Mouse (Mus musculus) heart, embryonic 11.5 days (tissue): ENCODE measurements around the gene Arhgef18. TPM values are rescaled to one million over a fixed set of nuclear protein-coding genes. Genes with fewer than 3 reads are reported as not detected.

Experiments used
- ATAC-seq: fragments of 200-750 bp; cut with Nextera tagmentation; replicated peaks from 2 replicates; pipeline ENCODE4 v1.8.0; 2017; ENCODE audit warnings: moderate library complexity; ENCODE audit not compliant: insufficient number of reproducible peaks, low FRiP score, low TSS enrichment
- H3K27ac ChIP-seq: fragments of 300-500 bp; sonication (generic); 2 replicates; pipeline ENCODE4 v1.5.1; 2014; ENCODE audit warnings: mild to moderate bottlenecking, low read depth, low read length
- H3K27me3 ChIP-seq: fragments of 300-500 bp; sonication (generic); 2 replicates; pipeline ENCODE4 v1.6.1; 2014; ENCODE audit warnings: mild to moderate bottlenecking, low read length, mixed read lengths; ENCODE audit not compliant: control insufficient read depth, insufficient read depth
- H3K36me3 ChIP-seq: fragments of 300-500 bp; sonication (generic); 2 replicates; pipeline ENCODE4 v1.6.1; 2014; ENCODE audit warnings: mild to moderate bottlenecking, low read length, moderate library complexity, mixed read lengths; ENCODE audit not compliant: control insufficient read depth, insufficient read depth
- H3K4me1 ChIP-seq: fragments of 300-500 bp; sonication (generic); 2 replicates; pipeline ENCODE4 v1.6.1; 2014; ENCODE audit warnings: low read length; ENCODE audit not compliant: control insufficient read depth, insufficient read depth
- H3K4me2 ChIP-seq: fragments of 300-500 bp; sonication (generic); 2 replicates; pipeline ENCODE4 v1.6.1; 2014; ENCODE audit warnings: mild to moderate bottlenecking, moderate library complexity
- H3K4me3 ChIP-seq: fragments of 300-500 bp; sonication (generic); 2 replicates; pipeline ENCODE4 v1.5.1; 2014; ENCODE audit warnings: low read depth, low read length
- H3K9ac ChIP-seq: fragments of 300-500 bp; sonication (generic); 2 replicates; pipeline ENCODE4 v1.6.1; 2014; ENCODE audit warnings: mild to moderate bottlenecking, low read depth, low read length, moderate library complexity
- H3K9me3 ChIP-seq: fragments of 300-500 bp; sonication (generic); replicated peaks from 2 replicates; pipeline ENCODE4 v1.6.1; 2016; ENCODE audit warnings: low read length; ENCODE audit not compliant: control insufficient read depth
- WGBS: fragments of 180-500 bp; shearing (Covaris S2); extraction: QIAGEN DNeasy Blood & Tissue Kit; methylation state at CpG from one replicate; pipeline ENCODE4 v1.1.7; 2014; ENCODE audit not compliant: insufficient replicate concordance; 5-methylcytosine and 5-hydroxymethylcytosine counted together
- polyA plus RNA-seq: library from polyadenylated mRNA; unstranded; fragments of >200 nt; fragmentation: Nextera tagmentation; extraction: Ambion mirVana; gene quantifications from 2 replicates; pipeline ENCODE4 v1.2.1, GENCODE M21; 2014

The Arhgef18 gene
- polyA plus RNA-seq, 1 experiment from 2014 or later = 5.3 TPM

DNA sequence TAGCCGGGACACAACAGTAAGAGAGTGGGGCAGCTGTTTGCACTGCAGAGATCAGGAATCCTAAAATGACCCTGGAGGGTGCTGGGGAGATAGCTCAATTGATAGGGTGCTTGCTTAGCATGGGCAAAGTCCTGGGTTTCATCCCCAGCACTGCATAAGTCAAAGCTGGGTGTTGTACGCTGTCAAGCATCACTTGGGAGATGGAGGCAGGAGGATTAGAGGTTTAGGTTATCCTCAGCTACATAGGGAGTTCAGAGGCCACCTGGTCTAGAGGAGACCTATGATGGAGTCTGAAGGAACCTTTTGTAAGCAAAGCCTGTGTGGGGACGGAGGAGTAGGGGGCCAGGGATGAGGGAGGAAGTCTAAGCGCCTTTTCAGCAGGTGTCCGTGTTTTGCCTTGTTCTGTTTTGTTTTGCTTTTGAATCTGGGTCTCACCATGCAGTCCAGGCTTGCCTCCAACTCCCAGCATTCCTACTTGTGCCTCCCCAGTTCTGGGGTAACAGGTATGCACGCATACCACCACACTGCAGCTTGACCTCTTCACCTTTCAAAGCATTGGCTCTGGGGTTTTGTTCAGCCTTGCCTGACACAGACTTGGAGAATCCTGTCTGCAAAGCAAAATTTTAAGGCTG, 38.9 kb upstream of the Arhgef18 start:
- ATAC-seq = no peak
- Histone ChIP-seq H3K4me3 (no peak overlapping the region), H3K9me3 (no peaks in the 10 kb centered on the region), H3K9ac (no peak overlapping the region), H3K4me2 (no peak overlapping the region), H3K27me3 (no peaks in the 10 kb centered on the region), H3K36me3 (no peaks in the 10 kb centered on the region), H3K27ac (no peak overlapping the region), H3K4me1 (no peaks in the 10 kb centered on the region)
- WGBS = 64% methylated on average over 6 of the region's 6 CpGs

DNA sequence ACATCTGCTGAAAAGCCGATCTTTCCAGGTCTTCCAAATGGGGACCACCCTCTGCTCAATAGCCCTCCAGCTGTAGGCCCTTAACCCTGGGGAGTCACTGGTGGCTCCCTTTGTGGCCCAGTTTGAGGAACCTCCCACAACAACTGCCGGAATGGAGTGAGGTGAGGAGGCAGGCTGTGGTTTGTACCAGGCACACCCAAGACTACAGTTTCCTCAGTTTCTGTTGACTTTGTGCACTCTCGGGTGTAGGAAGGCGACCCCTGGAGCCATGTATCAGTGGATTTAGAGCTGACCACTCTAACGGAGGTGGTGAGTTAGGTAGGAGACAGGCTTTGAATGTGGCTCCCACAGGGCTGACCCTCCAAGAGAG, 38.4 kb upstream of the Arhgef18 start:
- Histone ChIP-seq H3K9me3 (no peaks in the 10 kb centered on the region), H3K4me1 (no peaks in the 10 kb centered on the region), H3K4me2 (no peak overlapping the region), H3K27me3 (no peaks in the 10 kb centered on the region), H3K4me3 (no peak overlapping the region), H3K9ac (no peak overlapping the region), H3K36me3 (no peaks in the 10 kb centered on the region), H3K27ac (no peak overlapping the region)
- ATAC-seq = no peak
- WGBS = 69% methylated on average over 5 of the region's 5 CpGs

DNA sequence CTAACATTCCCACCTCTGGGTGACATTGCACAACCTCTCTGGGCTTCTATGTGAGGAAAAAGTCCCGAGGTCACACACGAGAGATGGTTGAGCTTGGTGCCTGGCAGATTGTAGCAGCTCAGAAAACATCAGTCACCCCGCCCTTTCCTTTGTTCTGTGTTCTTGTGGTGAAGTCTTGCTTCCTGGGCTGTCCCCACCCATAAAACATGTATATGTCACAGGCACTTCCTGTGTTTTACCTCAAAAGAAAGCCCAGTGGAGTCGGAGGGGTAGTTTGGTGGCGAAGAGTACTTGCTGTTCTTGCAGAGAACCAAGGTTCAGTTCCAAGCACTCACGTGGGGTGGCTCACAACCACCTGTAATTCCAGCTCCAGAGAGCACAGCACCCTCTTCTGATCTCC, 37.2 kb upstream of the Arhgef18 start:
- no peak for ATAC-seq
- H3K4me2 ChIP-seq = no peak overlapping the region
- H3K4me3 ChIP-seq = no peak overlapping the region
- H3K36me3 ChIP-seq = no peaks in the 10 kb centered on the region
- no peak overlapping the region for H3K27ac ChIP-seq
- no peaks in the 10 kb centered on the region for H3K9me3 ChIP-seq
- 82% methylated on average over 6 of the region's 6 CpGs for WGBS
- H3K27me3 ChIP-seq = 0 out of 2 replicates have a peak, but pooled peaks cover 3% of the 10 kb centered on the region
- H3K9ac ChIP-seq = no peak overlapping the region
- H3K4me1 ChIP-seq = no peaks in the 10 kb centered on the region

DNA sequence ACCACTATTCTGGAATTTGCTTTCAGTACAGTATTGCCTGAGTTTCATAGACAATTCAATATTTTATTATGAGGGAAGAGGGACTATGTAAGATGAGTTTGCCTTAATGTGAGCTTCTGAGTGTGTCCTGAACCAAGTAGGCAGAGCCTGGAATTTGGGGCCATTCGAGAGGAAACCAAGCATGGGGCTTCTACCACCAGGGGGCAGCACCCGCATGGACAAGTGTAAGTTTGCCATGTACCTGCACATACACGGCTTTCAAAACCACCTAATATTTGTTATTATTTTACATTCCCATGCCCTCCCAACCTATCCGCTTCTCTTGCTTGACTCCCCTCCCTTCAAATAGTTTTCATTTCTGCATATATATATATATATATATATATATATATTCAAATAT, 34.7 kb upstream of the Arhgef18 start:
- Histone ChIP-seq H3K27ac (no peak overlapping the region), H3K9ac (no peak overlapping the region), H3K4me2 (no peak overlapping the region), H3K36me3 (no peaks in the 10 kb centered on the region), H3K27me3 (0 out of 2 replicates have a peak, but pooled peaks cover 3% of the 10 kb centered on the region), H3K9me3 (no peaks in the 10 kb centered on the region), H3K4me1 (no peaks in the 10 kb centered on the region), H3K4me3 (no peak overlapping the region)
- ATAC-seq = no peak
- WGBS = 7% methylated on average over 4 of the region's 4 CpGs

DNA sequence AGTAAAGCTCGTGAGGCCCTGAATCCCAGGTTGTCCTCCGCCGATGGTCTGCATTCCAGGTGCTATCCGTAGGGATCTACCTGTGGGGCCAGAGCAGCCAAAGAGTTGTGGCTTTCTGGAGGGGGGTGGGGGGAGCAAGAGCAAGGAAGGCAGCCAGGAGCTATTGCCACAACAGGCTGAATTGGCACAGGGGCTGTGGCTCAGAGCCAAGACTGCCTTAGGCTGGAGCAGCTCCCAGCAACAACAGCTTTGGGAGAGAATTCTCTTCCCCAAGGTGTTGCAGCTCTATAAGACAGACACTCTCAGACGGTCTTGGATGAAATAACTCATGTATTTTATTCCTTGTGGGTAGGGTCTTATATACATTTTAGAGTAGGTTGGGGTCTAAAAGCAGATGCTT, 25.7 kb upstream of the Arhgef18 start:
- WGBS = 71% methylated on average over 5 of the region's 5 CpGs
- Histone ChIP-seq H3K4me1 (no peaks in the 10 kb centered on the region), H3K27ac (no peak overlapping the region), H3K9ac (no peak overlapping the region), H3K36me3 (no peaks in the 10 kb centered on the region), H3K4me2 (no peak overlapping the region), H3K4me3 (no peak overlapping the region), H3K9me3 (no peaks in the 10 kb centered on the region), H3K27me3 (no peaks in the 10 kb centered on the region)
- no peak for ATAC-seq

DNA sequence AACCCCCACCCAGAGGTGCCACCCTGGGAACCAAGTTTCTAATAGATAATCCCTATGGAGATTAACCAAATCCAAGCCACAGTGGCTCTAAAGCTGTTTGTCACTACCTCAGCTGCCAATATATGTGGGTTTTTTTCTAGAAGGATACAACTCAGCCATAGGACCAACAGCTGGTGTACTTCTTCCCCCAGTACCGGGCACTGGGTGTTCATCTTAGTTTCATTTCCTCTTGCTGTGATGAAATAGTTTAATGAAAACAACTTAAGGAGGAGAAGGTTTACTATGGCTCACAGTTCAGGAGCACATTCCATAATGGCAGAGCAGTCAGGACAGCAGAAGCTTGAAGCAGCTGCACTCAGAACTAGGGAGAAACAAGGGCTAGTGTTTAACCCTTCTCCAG, 24.7 kb upstream of the Arhgef18 start:
- H3K4me1 ChIP-seq = no peaks in the 10 kb centered on the region
- H3K4me3 ChIP-seq = no peak overlapping the region
- H3K9me3 ChIP-seq = no peaks in the 10 kb centered on the region
- 67% methylated on average over 1 of the region's 1 CpGs for WGBS
- H3K27ac ChIP-seq = no peak overlapping the region
- ATAC-seq = no peak
- H3K4me2 ChIP-seq = no peak overlapping the region
- no peaks in the 10 kb centered on the region for H3K27me3 ChIP-seq
- H3K9ac ChIP-seq = no peak overlapping the region
- no peaks in the 10 kb centered on the region for H3K36me3 ChIP-seq

DNA sequence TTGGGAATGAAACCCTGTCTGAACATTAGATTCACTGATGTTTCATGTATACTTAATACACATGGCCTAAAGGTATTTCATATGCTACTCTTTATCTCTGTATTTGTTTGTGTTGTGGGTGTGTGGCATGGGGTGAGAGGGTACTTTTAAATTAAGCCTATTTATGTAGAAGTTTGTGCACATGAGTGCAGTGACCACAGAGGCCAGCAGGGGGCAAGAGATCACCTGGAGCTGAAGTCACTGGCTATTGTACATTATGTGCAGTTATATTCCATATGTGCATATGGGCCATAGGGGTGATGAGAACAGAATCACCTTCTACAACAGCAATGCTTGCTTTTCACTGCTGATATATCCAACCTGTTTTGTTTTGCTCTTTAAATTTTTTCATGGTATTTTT, 17.1 kb upstream of the Arhgef18 start:
- Histone ChIP-seq H3K9me3 (no peaks in the 10 kb centered on the region), H3K36me3 (no peaks in the 10 kb centered on the region), H3K4me1 (no peaks in the 10 kb centered on the region), H3K9ac (no peak overlapping the region), H3K4me2 (no peak overlapping the region), H3K4me3 (no peak overlapping the region), H3K27me3 (no peaks in the 10 kb centered on the region), H3K27ac (no peak overlapping the region)
- no peak for ATAC-seq

DNA sequence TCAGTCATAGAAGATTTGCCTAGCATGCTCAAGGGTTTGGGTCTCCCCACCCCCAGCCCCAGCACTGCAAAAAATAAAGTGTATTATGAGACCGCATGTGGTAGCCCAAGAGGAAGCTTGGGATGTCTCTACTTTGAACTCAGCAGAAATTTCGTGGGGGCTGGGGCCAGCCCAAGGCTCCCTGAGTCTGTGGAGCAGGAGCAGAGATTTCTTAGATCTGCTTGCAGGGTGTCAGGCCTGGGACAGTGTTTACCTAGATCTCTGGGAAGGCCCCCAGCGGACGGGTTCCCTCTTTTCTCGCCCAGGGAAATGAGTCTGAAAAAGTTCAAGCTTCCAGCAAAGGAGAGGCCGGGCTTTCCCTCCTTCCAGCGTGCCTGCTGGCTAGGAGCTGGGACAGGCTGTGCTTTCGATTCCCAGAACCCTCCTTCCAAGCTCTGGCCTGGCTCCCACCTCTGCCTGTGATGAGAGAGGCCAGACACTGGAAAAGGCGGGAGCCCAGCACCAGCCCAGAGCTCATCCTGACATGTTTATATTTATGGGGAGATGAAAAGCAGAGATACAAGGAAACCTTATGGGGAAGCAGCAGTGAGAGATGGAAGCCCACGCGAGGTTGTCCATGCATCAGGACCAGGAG, 16.0 kb upstream of the Arhgef18 start:
- no peaks in the 10 kb centered on the region for H3K27me3 ChIP-seq
- WGBS = 52% methylated on average over 11 of the region's 11 CpGs

DNA sequence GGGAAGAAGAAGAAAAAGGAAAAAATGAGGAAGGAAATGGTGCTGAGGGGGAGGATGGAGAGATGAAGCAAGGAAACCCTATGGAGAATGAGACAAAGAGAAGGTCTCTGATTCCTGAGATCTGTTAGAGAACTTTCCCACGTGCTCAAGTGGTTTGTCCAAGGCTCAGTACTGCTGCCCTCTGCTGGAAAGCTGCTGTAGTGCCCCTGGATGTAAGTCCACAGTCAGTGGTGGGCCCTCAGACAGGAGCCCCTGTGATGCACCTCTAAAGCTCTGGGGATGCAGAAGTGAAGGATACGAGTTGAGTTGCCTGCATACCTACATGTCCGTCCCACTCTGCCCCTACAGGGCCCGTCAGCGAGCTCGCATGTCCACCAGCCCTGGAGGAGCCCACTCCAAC, 5.5 kb upstream of the Arhgef18 start:
- Histone ChIP-seq H3K4me1 (peaks cover 1% of the 10 kb centered on the region; the same call in 1 of the 2 replicates), H3K4me2 (no peak overlapping the region), H3K9me3 (no peaks in the 10 kb centered on the region), H3K27ac (no peak overlapping the region), H3K27me3 (no peaks in the 10 kb centered on the region), H3K36me3 (no peaks in the 10 kb centered on the region), H3K9ac (no peak overlapping the region), H3K4me3 (no peak overlapping the region)
- 34% methylated on average over 6 of the region's 6 CpGs for WGBS
- ATAC-seq = no peak

More for the DNA sequence above, 16.0 kb upstream of the Arhgef18 start:
- Histone ChIP-seq H3K36me3 (no peaks in the 10 kb centered on the region), H3K4me3 (no peak overlapping the region), H3K9me3 (no peaks in the 10 kb centered on the region), H3K27ac (no peak overlapping the region), H3K4me2 (no peak overlapping the region), H3K9ac (no peak overlapping the region), H3K4me1 (no peaks in the 10 kb centered on the region)
- no peak for ATAC-seq
